Comparison of ENCODE assay signal across 8 mouse cellular contexts in the genomic region with DNA sequence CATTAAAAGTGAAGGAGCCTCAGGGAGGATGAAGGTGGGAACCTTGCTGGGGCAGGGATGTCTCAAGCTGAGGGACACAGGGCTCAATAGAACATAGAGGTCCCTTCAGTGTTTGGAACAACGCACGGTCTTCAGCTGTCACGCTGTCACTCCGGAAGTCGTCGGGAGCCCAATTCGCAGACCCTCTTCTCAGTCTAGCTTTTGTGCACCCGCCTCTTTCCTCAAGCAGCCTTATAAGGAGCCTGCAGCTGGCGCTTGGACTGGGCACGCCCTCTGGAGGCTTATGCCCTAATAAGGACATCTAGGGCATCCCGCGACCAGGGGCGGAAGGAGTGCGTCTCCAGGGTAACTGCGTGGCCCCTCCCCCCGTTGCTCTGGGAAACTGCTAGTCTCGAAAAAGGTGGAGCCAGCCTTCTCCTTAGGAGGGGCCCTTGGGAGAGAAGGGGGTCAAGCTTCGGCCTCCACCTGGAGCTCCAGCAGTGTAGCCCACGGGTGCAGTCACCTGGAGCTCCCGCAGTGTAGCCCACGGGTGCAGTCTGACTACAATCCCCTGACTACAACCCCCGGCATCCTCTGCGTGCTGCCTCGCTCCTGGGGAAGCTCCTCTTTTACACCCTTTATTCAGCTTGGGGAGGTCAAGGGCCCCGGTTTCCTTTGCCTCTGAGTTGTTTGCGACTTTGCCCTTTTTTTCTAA. TPM values are rescaled to one million over a fixed set of nuclear protein-coding genes. Genes with fewer than 3 reads are reported as not detected.
A peak's percentile ranks its signal among the peaks of the same experiment; 100 is the strongest.
DNase-seq lines count a peak whose midpoint lies in the region; ATAC-seq lines count a peak whose summit lies in the region.

No protein-coding gene starts in this region.

- peak overlapping the region; percentile 49 for H3K4me3 ChIP-seq in hindbrain, embryonic 12.5 days

- no peaks in the 10 kb centered on the region for H3K27me3 ChIP-seq in hindbrain, embryonic 12.5 days

- 0% methylated on average over 26 of the region's 26 CpGs for WGBS in hindbrain, embryonic 12.5 days

- H3K4me1 ChIP-seq in hindbrain, embryonic 12.5 days: peaks cover 31% of the 10 kb centered on the region

- H3K36me3 ChIP-seq in hindbrain, embryonic 12.5 days: peaks cover 45% of the 10 kb centered on the region

- H3K9me3 ChIP-seq in hindbrain, embryonic 12.5 days (replicated peaks): no peaks in the 10 kb centered on the region

- peak overlapping the region; percentile 67 for H3K9ac ChIP-seq in hindbrain, embryonic 12.5 days

- ATAC-seq in hindbrain, embryonic 12.5 days (ENCODE audit: low FRiP score): peak; percentile 78

- H3K27ac ChIP-seq in hindbrain, embryonic 12.5 days: peak overlapping the region; percentile 100

- DNase-seq in Muller cell, postnatal 12 days (ENCODE audit: inconsistent ontology term): peak; percentile 99
- DNase-seq in cerebellum, postnatal 10 days: peak; percentile 98
- peak; percentile 97 to 98 for DNase-seq in frontal cortex, postnatal 10 days (ENCODE audit: low spot score in 2 of 2)
- peak; percentile 98 for DNase-seq in layer of hippocampus, postnatal 14 days (ENCODE audit: low spot score in 2 of 2)
- DNase-seq in lung, postnatal 14 days: peak; percentile 98
- DNase-seq in retina, adult 2 months (ENCODE audit: low read depth, low spot score): peak; percentile 84
- DNase-seq in thymus, postnatal 36 days: peak; percentile 98 to 99

- peak overlapping the region; percentile 70 for H3K4me2 ChIP-seq in hindbrain, embryonic 12.5 days (replicated peaks)

RNA-seq across cellular contexts. Expression of gene Mus81, which starts 0.8 kb away (rescaled TPM):
- 43.3 and 45.4 TPM in 2 replicates for polyA plus RNA-seq in hindbrain, embryonic 12.5 days (2016; fragmentation: Nextera tagmentation; extraction: Ambion mirVana)
- total RNA-seq in layer of hippocampus, postnatal 14 days (2021): 10 to 100 TPM; 34.3 to 35.6 TPM

RNA-seq across cellular contexts. Expression of gene Cfl1, which starts 1.2 kb away (rescaled TPM):
- polyA plus RNA-seq in hindbrain, embryonic 12.5 days (2016; fragmentation: Nextera tagmentation; extraction: Ambion mirVana): 3,169 and 3,299 TPM in 2 replicates
- total RNA-seq in layer of hippocampus, postnatal 14 days (2021): 1,000 to 10,000 TPM; 1,666 to 1,748 TPM

RNA-seq across cellular contexts. Expression of gene 1700020D05Rik, which starts 14.6 kb away (rescaled TPM):
- polyA plus RNA-seq in hindbrain, embryonic 12.5 days (2016; fragmentation: Nextera tagmentation; extraction: Ambion mirVana): 0.23 and 0.56 TPM in 2 replicates
- 1 to 10 TPM; 6.3 to 8.1 TPM for total RNA-seq in layer of hippocampus, postnatal 14 days (2021)

RNA-seq across cellular contexts. Expression of gene Efemp2, which starts 15.3 kb away (rescaled TPM):
- 75.3 and 81.0 TPM in 2 replicates for polyA plus RNA-seq in hindbrain, embryonic 12.5 days (2016; fragmentation: Nextera tagmentation; extraction: Ambion mirVana)
- total RNA-seq in layer of hippocampus, postnatal 14 days (2021): 10 to 100 TPM; 16.8 to 20.9 TPM

RNA-seq across cellular contexts. Expression of gene Ctsw, which starts 20.7 kb away (rescaled TPM):
- 3.7 and 4.3 TPM in 2 replicates for polyA plus RNA-seq in hindbrain, embryonic 12.5 days (2016; fragmentation: Nextera tagmentation; extraction: Ambion mirVana)
- total RNA-seq in layer of hippocampus, postnatal 14 days (2021): 1 to 10 TPM in 1 of 2 experiments, under 1 TPM in 1; 0.41 to 1.2 TPM

Comparison
In these comparisons a context has a peak if more than half of its experiments do, and no peak if none do; other contexts are left out.
1. Peak in every context shown above with its lines: DNase-seq, ATAC-seq, H3K4me3 ChIP-seq and H3K27ac ChIP-seq.